Mouse (Mus musculus) right cerebral cortex, postnatal 10 days (tissue): ENCODE measurements at regions not wholly inside any gene's neighbourhood (a gene's known extent, or its start where the extent isn't known, plus 50 kb on each side); places are given as distances from the start of the nearest gene placed in this dataset.
A peak's percentile ranks its signal among the peaks of the same experiment; 100 is the strongest.

Experiments
- DNase-seq, 2 experiments: peaks; one replicate each; pipeline ENCODE4 v3.0.0; 2021; ENCODE audit warnings: low spot score in 2 of 2

- DNase-seq, result no peak
Measured at GRCm38 (mm10) chr11:113175323-113175722, 393.3 kb downstream of the Sox9 start.

GRCm38 (mm10) chr11:113176183-113176582 lies 394.2 kb downstream of the Sox9 start:
- DNase-seq, result peak; percentile 64 to 76

- no peak for DNase-seq
Measured at GRCm38 (mm10) chr11:113178375-113178774, 396.4 kb downstream of the Sox9 start.

GRCm38 (mm10) chr11:113180008-113180407 lies 398.0 kb downstream of the Sox9 start:
- DNase-seq, result no peak

- DNase-seq, result peak in 1 of 2 experiments; percentile 64
Measured at GRCm38 (mm10) chr11:113182083-113182861, 400.2 kb downstream of the Sox9 start.

GRCm38 (mm10) chr11:113183556-113183955 lies 401.5 kb downstream of the Sox9 start:
- peak in 1 of 2 experiments; percentile 34 for DNase-seq

GRCm38 (mm10) chr11:113184095-113184494 lies 402.1 kb downstream of the Sox9 start:
- no peak for DNase-seq

- DNase-seq, result no peak
Measured at GRCm38 (mm10) chr11:113187407-113187806, 405.4 kb downstream of the Sox9 start.

- peak; percentile 78 to 79 for DNase-seq
Measured at GRCm38 (mm10) chr11:113188263-113188920, 406.4 kb downstream of the Sox9 start.

- no peak for DNase-seq
Measured at GRCm38 (mm10) chr11:113190006-113190405, 408.0 kb downstream of the Sox9 start.

- DNase-seq, result no peak
Measured at GRCm38 (mm10) chr11:113190520-113190919, 408.5 kb downstream of the Sox9 start.

- DNase-seq, result no peak
Measured at GRCm38 (mm10) chr11:113191006-113191405, 409.0 kb downstream of the Sox9 start.

- DNase-seq, result peak; percentile 83 to 85
Measured at GRCm38 (mm10) chr11:113192086-113192856, 410.2 kb downstream of the Sox9 start.

- no peak for DNase-seq
Measured at GRCm38 (mm10) chr11:113194144-113194827, 412.3 kb downstream of the Sox9 start.
